Mouse (Mus musculus) liver, adult (tissue): ENCODE data around the gene Inpp5e.
A peak's percentile ranks its signal among the peaks of the same experiment; 100 is the strongest.

Source experiments
- GATA4 ChIP-seq: IDR thresholded peaks from 2 replicates; pipeline ENCODE4 v1.6.1; 2014; ENCODE audit warnings: mild to moderate bottlenecking, low read length; ENCODE audit not compliant: insufficient replicate concordance

The Inpp5e gene

DNA sequence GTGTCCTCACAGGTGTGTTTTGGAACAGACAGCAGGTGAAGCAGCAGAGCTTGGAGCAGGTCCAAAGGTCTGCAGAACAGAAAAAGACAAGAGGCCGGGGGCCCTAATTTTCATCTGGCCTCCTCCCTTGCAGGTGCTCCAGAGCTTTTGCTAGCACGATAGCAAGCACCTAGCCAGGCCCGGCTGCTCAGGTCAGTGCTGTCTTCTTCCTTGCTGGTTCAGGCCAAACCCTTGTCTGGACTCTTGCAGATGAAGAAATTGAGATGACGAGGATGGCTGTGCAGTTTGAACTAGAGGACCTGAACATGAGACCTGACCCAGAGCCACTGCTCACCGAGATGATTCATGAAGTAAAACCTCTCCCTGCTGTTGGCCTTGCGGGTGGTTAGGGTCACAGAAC is 17.4 kb downstream of the Inpp5e start:
- no peak for TF ChIP-seq GATA4

DNA sequence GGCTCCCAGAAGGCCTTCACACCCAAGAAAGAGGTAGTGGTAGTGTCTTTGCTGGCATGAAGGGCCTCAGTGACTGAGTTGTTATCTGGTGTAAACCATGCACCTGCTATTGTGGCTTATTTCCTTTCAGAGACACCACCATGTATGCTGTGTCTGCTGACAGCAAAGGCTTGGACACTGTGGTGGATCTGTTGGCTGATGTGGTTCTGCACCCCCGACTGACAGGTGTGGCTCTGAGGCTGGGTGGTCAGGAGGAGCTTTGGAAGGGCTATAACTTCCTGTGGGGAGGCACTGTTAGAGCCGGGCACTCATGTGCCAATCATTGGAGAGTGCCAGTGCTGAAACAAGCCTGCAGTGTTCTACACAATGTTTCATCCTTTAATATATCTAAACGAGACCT is 18.0 kb downstream of the Inpp5e start:
- no peak for TF ChIP-seq GATA4

DNA sequence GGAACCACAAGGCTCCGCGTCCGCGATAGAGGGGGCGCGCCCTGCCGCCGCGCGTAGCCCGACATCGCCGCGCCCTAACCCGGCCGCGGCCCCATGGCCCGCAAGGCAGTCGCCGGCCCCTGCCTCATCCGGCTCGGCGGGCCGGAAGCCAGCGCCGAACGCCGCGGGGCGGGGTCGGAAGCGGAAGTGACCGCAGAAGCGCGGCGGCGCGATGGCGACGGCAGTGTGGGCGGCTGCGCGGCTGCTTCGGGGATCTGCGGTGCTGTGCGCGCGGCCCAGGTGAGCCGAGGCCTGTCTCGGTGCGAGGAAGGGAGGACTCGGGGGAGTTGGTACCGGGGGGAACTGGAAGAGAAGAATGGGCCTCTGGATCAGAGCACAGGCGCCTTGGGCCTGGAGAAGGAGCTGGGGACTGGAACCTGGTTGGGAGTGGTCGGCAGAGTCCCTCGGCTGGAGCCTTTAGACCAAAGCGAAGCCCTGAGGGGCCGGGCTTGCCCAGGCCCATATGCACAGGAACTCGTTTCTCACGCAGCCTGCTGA is 19.8 kb downstream of the Inpp5e start, which contains the start of the genes Entr1 and Pmpca:
TSS of gene Entr1 (minus strand) at position 163 of the 537 bp plus-strand sequence.
TSS of gene Pmpca (plus strand) at position 186 of the 537 bp plus-strand sequence.
- TF ChIP-seq GATA4, result peak; percentile 17; the same call in 1 of the 2 replicates

DNA sequence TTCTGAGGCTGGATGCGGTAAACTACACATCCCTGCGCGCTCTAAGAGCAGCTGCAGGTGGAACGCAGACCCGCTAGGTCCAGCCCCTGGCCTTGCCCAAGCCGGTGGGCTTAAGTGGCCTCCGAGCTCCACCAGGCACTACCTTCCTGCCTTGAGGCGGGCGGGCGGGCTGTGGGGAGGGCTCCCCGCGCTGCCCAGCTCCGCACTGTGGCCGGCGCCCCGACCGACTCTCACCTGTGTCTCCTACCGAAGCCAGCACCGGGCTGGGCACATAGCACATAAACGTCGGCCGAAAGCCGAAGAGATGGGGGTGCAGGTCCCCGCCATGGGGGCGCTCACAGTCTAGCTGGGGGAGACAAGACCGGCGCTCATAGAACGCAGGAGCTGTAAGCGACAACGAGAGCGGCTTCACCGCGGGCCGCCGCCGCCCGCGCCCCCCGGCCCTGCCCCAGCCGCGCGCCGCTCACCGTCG is 20.3 kb downstream of the Inpp5e start:
- TF ChIP-seq GATA4, result no peak

DNA sequence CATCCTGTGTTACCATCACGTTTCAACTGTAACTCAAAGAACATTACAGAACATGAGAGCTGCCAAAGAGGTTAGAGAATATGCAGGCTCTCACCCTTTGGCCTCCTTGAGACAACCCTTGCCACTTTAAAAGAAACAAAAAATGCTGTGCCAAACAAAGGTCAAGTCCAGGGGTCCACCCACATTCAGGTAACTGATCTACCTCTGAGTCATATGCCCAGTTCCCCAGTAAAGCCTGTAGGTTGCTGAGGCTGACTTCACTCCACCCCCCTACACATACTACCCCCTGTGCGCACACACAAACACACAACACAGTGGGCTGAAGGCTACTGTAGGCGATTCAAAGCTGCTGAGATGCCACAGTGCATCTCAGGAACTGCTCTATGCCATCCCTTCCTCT is 21.3 kb downstream of the Inpp5e start:
- no peak for TF ChIP-seq GATA4

DNA sequence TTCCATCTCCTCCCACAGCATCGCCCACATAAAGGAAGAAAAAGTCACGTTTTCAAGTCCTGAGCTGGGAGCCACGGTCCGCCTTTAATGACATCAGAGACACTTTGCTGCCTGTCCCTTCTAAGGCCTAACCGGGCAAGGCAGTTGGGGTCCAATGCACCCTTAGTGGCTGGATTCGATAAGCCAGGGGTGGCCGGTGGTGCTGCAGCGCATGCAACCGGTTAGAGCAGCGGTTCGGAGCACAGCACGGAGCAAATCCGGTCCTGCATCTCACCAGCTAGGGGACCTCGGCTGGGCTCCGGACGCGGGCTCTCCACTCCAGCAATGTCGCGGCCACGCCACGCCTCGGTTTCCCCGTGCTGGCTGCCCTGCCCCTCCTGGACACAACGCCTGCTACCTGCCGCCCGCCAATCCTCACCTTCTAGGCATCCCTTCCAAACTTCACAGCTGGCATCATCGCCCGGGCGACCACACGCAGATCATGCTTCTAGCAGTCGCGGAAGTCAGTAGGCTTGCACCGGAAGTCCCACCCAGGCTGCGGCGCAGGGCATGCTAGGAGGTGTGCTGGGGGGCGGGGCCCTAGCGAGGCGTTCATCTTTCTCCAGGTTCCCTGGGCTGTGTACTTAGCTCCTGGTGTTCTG is 28.8 kb downstream of the Inpp5e start, which contains the start of gene Snapc4:
TSS of gene Snapc4 (minus strand) at position 523 of the 641 bp plus-strand sequence.
- TF ChIP-seq GATA4, result no peak

DNA sequence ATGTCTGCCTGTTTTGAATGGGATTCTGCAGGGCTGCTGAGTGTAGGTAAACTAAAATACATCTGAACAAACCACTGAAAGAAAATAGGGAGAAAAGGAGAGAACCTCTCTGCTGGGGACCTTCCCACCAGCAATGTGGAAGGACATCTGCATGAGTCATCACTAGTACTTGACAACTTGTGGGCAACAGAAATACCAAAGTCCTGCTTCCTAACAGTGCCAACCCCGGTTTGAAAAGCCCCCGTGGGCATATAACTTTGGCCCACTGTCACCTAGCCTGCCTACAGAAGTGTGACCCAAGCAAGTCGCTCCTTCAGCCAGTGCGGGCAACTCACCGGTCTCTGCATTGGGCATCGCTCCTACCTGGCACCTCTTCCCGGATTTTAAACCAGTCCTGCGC is 36.6 kb downstream of the Inpp5e start:
- TF ChIP-seq GATA4, result no peak

DNA sequence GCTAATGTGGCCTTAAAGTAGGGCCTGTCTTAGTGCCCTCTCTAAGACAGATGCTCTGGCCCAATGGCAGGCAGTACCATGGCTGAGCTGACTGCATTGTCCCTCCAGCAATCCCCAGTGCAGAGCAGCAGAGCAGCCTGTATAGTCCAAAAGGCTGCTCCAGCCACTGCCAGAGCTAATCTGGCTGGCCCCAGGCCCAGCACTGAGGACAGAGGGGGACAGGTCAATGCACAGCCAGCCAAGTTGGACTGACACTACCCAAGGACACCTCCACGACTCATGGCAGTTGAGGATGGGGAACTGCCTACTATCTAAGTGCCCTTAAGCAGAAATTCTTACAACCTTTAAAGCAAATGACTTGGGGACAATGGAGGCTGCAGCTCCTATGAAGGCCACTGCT is 40.4 kb downstream of the Inpp5e start:
- no peak for TF ChIP-seq GATA4

DNA sequence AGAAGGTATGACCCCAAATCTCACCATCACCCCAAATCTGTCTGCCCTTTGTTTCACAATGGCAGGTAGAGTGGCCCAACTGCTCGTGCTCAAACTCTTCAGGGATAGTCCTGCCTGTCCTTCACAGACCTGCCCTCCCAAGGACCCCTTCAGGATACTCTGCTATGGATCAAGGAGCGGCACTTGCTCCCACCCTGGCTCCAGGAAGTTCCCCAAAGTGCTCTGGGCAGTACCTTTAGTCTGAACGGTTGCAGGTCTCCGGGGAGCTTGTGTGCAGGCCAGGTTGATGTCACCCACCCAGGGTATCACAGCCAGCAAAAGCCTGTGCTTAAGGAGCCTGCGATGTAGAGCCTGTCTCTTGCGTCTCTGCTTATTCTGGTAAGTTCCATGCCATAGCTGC is 41.1 kb downstream of the Inpp5e start:
- no peak for TF ChIP-seq GATA4

DNA sequence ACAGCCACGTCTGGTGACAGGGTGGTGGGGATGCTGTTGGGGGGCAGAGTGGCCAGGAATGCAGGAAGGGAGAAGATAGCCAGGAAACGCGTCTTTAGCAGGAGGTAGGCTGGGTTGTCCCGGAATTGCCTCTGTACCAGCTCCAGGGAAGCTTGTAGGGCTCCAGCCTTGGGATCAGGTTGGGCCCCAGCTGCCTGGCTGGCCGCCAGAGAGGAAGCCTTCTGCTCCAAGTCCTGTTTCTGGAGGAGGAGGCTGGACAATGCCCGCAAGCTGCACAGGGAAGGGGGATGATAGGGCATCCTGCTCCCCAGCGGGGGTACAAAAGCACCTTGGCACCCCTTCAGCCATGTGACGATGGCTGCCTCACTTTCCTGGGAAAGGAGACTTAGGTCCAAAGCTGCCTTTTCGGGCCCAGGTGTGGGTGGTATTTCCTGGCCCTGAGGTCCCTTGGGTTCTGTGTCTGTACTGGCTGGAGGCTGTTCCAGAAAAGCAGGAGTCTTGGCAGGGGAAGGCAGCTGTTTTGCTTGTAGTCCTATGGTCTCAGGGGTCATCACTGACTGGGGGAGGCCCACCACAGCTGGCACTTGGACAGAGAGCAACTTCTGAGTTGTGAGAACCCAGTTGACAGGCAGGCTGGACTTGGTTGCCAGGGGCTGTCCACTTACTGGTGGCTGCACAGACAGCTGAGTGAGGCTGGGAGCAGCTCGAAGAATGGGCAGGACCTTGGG is 44.1 kb downstream of the Inpp5e start:
- TF ChIP-seq GATA4, result no peak

DNA sequence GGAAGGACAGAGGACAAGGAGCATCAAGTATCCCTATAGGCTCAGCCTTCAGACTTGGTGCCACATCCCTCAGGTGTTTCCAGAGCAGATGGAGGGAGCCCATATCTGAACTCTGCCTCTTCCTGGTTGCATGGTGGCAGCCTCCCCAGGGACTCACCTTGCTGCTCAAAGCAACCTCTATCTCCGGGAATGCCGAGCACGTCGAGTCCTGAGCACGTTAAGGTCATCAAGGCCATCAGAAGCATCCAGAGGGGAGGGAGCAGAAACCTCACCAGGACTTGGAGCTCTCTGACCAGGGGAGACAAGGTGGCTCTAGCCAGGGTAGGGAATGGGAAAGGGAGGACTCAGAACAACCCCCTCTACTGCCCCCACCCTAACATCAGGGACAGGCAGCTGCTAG is 45.5 kb downstream of the Inpp5e start:
- no peak for TF ChIP-seq GATA4

DNA sequence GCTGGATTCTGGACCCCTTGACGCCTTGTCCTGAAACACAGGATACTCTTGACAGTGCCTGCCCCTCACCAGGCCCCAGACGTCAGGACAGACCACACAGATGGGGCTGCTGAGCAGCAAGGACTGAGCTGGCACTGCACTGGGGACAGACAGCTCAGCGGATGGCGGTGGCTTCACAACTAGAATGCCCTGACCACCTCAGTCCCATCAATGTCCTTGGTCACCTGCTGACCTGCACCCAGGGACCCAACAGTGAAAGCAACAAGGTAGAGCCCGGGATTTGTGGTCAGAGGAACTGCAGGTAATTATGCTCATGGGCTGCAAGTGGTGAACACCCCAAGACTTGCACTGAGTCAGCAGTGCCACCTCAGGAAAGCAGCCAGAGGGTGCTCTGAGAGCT is 46.0 kb downstream of the Inpp5e start:
- TF ChIP-seq GATA4, result no peak

DNA sequence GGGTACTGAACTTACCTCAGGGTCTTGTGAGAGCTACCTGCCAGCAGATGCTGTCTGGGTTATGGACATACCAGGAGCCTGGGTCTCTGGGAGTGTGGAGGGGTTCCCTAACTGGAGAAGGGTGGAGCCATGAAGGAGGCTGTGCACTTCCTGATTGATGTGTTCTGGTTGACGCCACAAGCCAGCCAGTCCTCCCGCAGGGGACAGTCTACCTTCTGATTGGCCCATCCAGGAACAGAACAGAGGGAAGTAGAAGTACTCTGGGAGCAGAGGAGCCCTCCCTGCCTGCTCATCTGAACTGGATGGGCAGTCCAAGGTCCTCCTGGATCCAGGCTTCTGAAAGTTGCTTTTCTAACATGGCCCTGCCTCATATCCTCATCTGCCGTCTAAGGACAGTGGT is 48.2 kb downstream of the Inpp5e start, which contains the start of gene Card9:
TSS of gene Card9 (minus strand) at position 147 of the 400 bp plus-strand sequence.
- no peak for TF ChIP-seq GATA4

DNA sequence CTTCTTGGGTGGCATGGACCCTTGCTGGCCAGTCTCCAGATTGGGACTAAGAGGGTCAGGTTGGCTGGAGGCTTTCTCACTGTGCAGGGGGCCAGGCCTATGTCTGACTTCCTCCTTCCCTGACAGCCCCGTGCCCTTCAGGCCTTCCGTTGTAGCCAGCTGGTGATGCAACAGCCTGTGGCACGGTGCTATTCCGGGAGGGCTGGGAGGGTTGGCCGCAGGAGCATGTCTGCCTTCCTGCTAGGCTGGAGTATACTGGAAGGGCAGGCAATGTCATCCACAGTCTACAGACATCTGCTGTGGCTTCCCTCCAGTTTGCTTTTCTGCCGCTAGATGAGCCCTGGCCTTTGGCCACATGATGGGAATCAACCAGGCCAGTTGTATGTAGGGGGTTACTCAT is 49.0 kb downstream of the Inpp5e start:
- TF ChIP-seq GATA4, result no peak

DNA sequence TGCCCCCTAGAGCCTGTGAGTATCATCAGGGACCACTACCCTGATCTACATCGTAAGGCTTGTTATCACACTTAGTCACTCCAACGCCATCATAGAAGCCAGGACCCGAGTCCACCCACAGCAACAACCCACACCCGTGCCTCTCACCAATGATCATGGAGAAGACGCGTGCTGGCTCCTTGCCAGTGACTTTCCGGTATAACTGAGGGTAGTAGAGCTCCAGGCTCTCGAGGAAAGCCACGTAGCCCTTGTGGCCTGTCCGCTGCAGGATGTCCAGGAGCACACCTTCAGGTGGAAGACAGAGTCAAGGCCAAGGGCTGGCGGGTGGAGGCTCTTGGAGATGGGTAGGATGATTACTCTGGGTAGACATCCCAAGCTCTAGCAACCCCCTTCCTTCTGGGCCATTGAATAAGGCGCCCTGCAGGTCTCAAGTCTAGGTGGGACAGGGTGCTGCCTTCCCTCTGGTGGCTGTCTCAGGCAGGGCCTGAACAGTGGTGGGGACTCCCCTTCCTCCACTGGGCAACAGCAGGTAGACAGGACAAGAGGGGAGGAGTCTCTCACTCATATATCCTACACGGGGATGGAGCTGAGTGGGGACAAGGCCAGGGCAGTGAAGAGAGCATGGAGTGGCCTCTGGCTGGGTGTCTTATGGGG is 50.2 kb downstream of the Inpp5e start:
- TF ChIP-seq GATA4, result no peak
